Comparison of ENCODE assay signal across 16 mouse cellular contexts in genomic region chr5:139542043-139542365, GRCm38 (mm10). TPM values are rescaled to one million over a fixed set of nuclear protein-coding genes. Genes with fewer than 3 reads are reported as not detected.
DNase-seq lines count a peak whose midpoint lies in the region; ATAC-seq lines count a peak whose summit lies in the region.
"Had no signal": no experiment of that assay in that cellular context is flagged by ENCODE, and none has a peak within 500 bp of the region (broad histone marks: within the 10 kb centered on the region; RNA-seq: fewer than 3 reads in every experiment).

No protein-coding gene starts in this region.

- 0% methylated on average over 1 of the region's 1 CpGs for WGBS in embryonic facial prominence, embryonic 11.5 days
- WGBS in embryonic facial prominence, embryonic 10.5 days = 0% methylated on average over 1 of the region's 1 CpGs
- 0% methylated on average over 1 of the region's 1 CpGs for WGBS in neural tube, embryonic 11.5 days
- WGBS in limb, embryonic 10.5 days = 0% methylated on average over 1 of the region's 1 CpGs
- WGBS in neural tube, embryonic 15.5 days = 0% methylated on average over 1 of the region's 1 CpGs

- H3K27ac ChIP-seq in embryonic facial prominence, embryonic 11.5 days (replicated peaks; ENCODE audit: low read depth, low read length) = no peak overlapping the region
- H3K27ac ChIP-seq in embryonic facial prominence, embryonic 10.5 days (replicated peaks) = no peak overlapping the region
- H3K27ac ChIP-seq in neural tube, embryonic 11.5 days (ENCODE audit: low read depth, low read length) = peak overlapping the region; percentile 84; the same call in 1 of the 2 replicates
- no peak overlapping the region for H3K27ac ChIP-seq in limb, embryonic 10.5 days
- peak overlapping the region; percentile 82; the same call in 1 of the 2 replicates for H3K27ac ChIP-seq in neural tube, embryonic 15.5 days (replicated peaks)
- H3K27ac ChIP-seq: heart, embryonic 15.5 days; stomach, postnatal 0 days had no signal

- no peak overlapping the region for H3K4me2 ChIP-seq in embryonic facial prominence, embryonic 11.5 days (ENCODE audit: low read depth, low read length)
- peak overlapping the region; percentile 26; the same call in 1 of the 2 replicates for H3K4me2 ChIP-seq in neural tube, embryonic 11.5 days (ENCODE audit: low read depth)
- peak overlapping the region; percentile 49; the same call in 1 of the 2 replicates for H3K4me2 ChIP-seq in neural tube, embryonic 15.5 days
- H3K4me2 ChIP-seq: heart, embryonic 15.5 days had no signal

- no peak for ATAC-seq in embryonic facial prominence, embryonic 11.5 days (replicated peaks; ENCODE audit: insufficient number of reproducible peaks, low FRiP score, low TSS enrichment, low read depth)
- no peak for ATAC-seq in neural tube, embryonic 11.5 days (ENCODE audit: insufficient read depth, low FRiP score, low TSS enrichment)
- no peak for ATAC-seq in neural tube, embryonic 15.5 days (ENCODE audit: low FRiP score)
- ATAC-seq: inflammation-experienced regulatory T-cells, adult 6 months had no signal

- peaks cover 82% of the 10 kb centered on the region for H3K27me3 ChIP-seq in embryonic facial prominence, embryonic 11.5 days (ENCODE audit: control insufficient read depth, insufficient read depth, low read length)
- peaks cover 100% of the 10 kb centered on the region for H3K27me3 ChIP-seq in embryonic facial prominence, embryonic 10.5 days (replicated peaks; ENCODE audit: low read depth, poor library complexity, severe bottlenecking)
- H3K27me3 ChIP-seq in neural tube, embryonic 11.5 days (ENCODE audit: control insufficient read depth, insufficient read depth, low read length) = peaks cover 98% of the 10 kb centered on the region
- H3K27me3 ChIP-seq in limb, embryonic 10.5 days (ENCODE audit: low read depth, poor library complexity, severe bottlenecking) = peaks cover 100% of the 10 kb centered on the region
- peaks cover 62% of the 10 kb centered on the region for H3K27me3 ChIP-seq in neural tube, embryonic 15.5 days (replicated peaks)

- H3K4me3 ChIP-seq in embryonic facial prominence, embryonic 11.5 days (ENCODE audit: low read depth, low read length) = no peak overlapping the region
- H3K4me3 ChIP-seq in embryonic facial prominence, embryonic 10.5 days = no peak overlapping the region
- no peak overlapping the region for H3K4me3 ChIP-seq in neural tube, embryonic 11.5 days (ENCODE audit: low read depth, low read length)
- no peak overlapping the region for H3K4me3 ChIP-seq in limb, embryonic 10.5 days
- no peak overlapping the region for H3K4me3 ChIP-seq in neural tube, embryonic 15.5 days (replicated peaks)
- H3K4me3 ChIP-seq: heart, embryonic 15.5 days had no signal

- no peak overlapping the region for H3K9ac ChIP-seq in embryonic facial prominence, embryonic 11.5 days (replicated peaks; ENCODE audit: low read length)
- H3K9ac ChIP-seq in neural tube, embryonic 11.5 days (ENCODE audit: low read length) = no peak overlapping the region
- H3K9ac ChIP-seq in neural tube, embryonic 15.5 days (replicated peaks) = no peak overlapping the region
- H3K9ac ChIP-seq: heart, embryonic 15.5 days had no signal

- no peaks in the 10 kb centered on the region for H3K36me3 ChIP-seq in embryonic facial prominence, embryonic 11.5 days (replicated peaks; ENCODE audit: control insufficient read depth, insufficient read depth, low read depth, low read length)
- H3K36me3 ChIP-seq in embryonic facial prominence, embryonic 10.5 days (replicated peaks) = no peaks in the 10 kb centered on the region
- no peaks in the 10 kb centered on the region for H3K36me3 ChIP-seq in neural tube, embryonic 11.5 days (ENCODE audit: control insufficient read depth, insufficient read depth, low read length)
- H3K36me3 ChIP-seq in limb, embryonic 10.5 days = no peaks in the 10 kb centered on the region
- H3K36me3 ChIP-seq in neural tube, embryonic 15.5 days = no peaks in the 10 kb centered on the region
- H3K36me3 ChIP-seq: heart, embryonic 15.5 days had no signal

- peak; percentile 10 for DNase-seq in embryonic facial prominence, embryonic 11.5 days (ENCODE audit: low spot score)
- DNase-seq in embryonic facial prominence, embryonic 10.5 days (ENCODE audit: low spot score) = no peak
- no peak for DNase-seq in neural tube, embryonic 11.5 days (ENCODE audit: low spot score)
- DNase-seq in neural tube, embryonic 10.5 days (ENCODE audit: extremely low spot score, low spot score) = no peak
- peak; percentile 46 for DNase-seq in limb, embryonic 10.5 days (ENCODE audit: low spot score)
- no peak for DNase-seq in spleen, postnatal 4 days (ENCODE audit: low spot score in 2 of 2)
- DNase-seq in thymus, postnatal 10 days (ENCODE audit: low spot score in 2 of 2) = no peak
- DNase-seq: kidney, postnatal 25 days; lung, adult 2 months; retina, postnatal 1 day; thymus, postnatal 4 days had no signal

- H3K4me1 ChIP-seq in embryonic facial prominence, embryonic 11.5 days (ENCODE audit: control insufficient read depth, insufficient read depth, low read length) = peaks cover 3% of the 10 kb centered on the region; the same call in 1 of the 2 replicates
- H3K4me1 ChIP-seq in embryonic facial prominence, embryonic 10.5 days = peaks cover 69% of the 10 kb centered on the region
- 0 out of 2 replicates have a peak, but pooled peaks cover 2% of the 10 kb centered on the region for H3K4me1 ChIP-seq in neural tube, embryonic 11.5 days (ENCODE audit: control insufficient read depth, insufficient read depth, low read length)
- H3K4me1 ChIP-seq in limb, embryonic 10.5 days = peaks cover 40% of the 10 kb centered on the region
- peaks cover 52% of the 10 kb centered on the region for H3K4me1 ChIP-seq in neural tube, embryonic 15.5 days

- H3K9me3 ChIP-seq in embryonic facial prominence, embryonic 11.5 days (replicated peaks; ENCODE audit: control insufficient read depth, low read length) = no peaks in the 10 kb centered on the region
- H3K9me3 ChIP-seq in embryonic facial prominence, embryonic 10.5 days = no peaks in the 10 kb centered on the region
- H3K9me3 ChIP-seq in neural tube, embryonic 11.5 days (ENCODE audit: control insufficient read depth, low read length) = no peaks in the 10 kb centered on the region
- H3K9me3 ChIP-seq in limb, embryonic 10.5 days (replicated peaks) = no peaks in the 10 kb centered on the region
- H3K9me3 ChIP-seq in neural tube, embryonic 15.5 days (replicated peaks) = no peaks in the 10 kb centered on the region
- H3K9me3 ChIP-seq: heart, embryonic 15.5 days had no signal

RNA-seq across cellular contexts. Expression of gene Uncx, which starts 1.3 kb away (rescaled TPM):
- polyA plus RNA-seq in embryonic facial prominence, embryonic 11.5 days (2014; fragmentation: Nextera tagmentation; extraction: Ambion mirVana) = 3.0 and 5.9 TPM in 2 replicates
- polyA plus RNA-seq in embryonic facial prominence, embryonic 10.5 days (2016; fragmentation: Nextera tagmentation; extraction: Ambion mirVana) = 3.3 and 4.7 TPM in 2 replicates
- polyA plus RNA-seq in neural tube, embryonic 11.5 days (2014; fragmentation: Nextera tagmentation; extraction: Ambion mirVana) = 44.9 and 45.2 TPM in 2 replicates
- polyA plus RNA-seq in limb, embryonic 10.5 days (2016; fragmentation: Nextera tagmentation; extraction: Ambion mirVana) = 0.50 and 1.1 TPM in 2 replicates
- 23.7 and 35.3 TPM in 2 replicates for polyA plus RNA-seq in neural tube, embryonic 15.5 days (2015; fragmentation: Nextera tagmentation; extraction: Ambion mirVana)
- polyA plus RNA-seq: gonadal fat pad, adult 2 months; heart, embryonic 15.5 days; inflammation-experienced regulatory T-cells, adult 6 months; lung, adult 2 months; stomach, postnatal 0 days had no signal

RNA-seq across cellular contexts. Expression of gene Zfand2a, which starts 57.7 kb away (rescaled TPM):
- polyA plus RNA-seq in embryonic facial prominence, embryonic 11.5 days (2014; fragmentation: Nextera tagmentation; extraction: Ambion mirVana) = 5.4 and 6.4 TPM in 2 replicates
- polyA plus RNA-seq in embryonic facial prominence, embryonic 10.5 days (2016; fragmentation: Nextera tagmentation; extraction: Ambion mirVana) = 10.2 and 12.5 TPM in 2 replicates
- polyA plus RNA-seq in neural tube, embryonic 11.5 days (2014; fragmentation: Nextera tagmentation; extraction: Ambion mirVana) = 5.4 and 7.9 TPM in 2 replicates
- 12.5 and 12.8 TPM in 2 replicates for polyA plus RNA-seq in limb, embryonic 10.5 days (2016; fragmentation: Nextera tagmentation; extraction: Ambion mirVana)
- 22.9 and 23.2 TPM in 2 replicates for polyA plus RNA-seq in neural tube, embryonic 15.5 days (2015; fragmentation: Nextera tagmentation; extraction: Ambion mirVana)

Comparison
In these comparisons a context has a peak if more than half of its experiments do, and no peak if none do; other contexts are left out.
1. DNase-seq: peak in embryonic facial prominence, embryonic 11.5 days (single experiment) and limb, embryonic 10.5 days (single experiment); none in embryonic facial prominence, embryonic 10.5 days (single experiment), neural tube, embryonic 11.5 days (single experiment), neural tube, embryonic 10.5 days (single experiment), spleen, postnatal 4 days (0 of 2) and thymus, postnatal 10 days (0 of 2).
2. H3K27ac ChIP-seq: peak in neural tube, embryonic 11.5 days (single experiment) and neural tube, embryonic 15.5 days (single experiment); none in embryonic facial prominence, embryonic 11.5 days (single experiment), embryonic facial prominence, embryonic 10.5 days (single experiment) and limb, embryonic 10.5 days (single experiment).